Mouse (Mus musculus): ENCODE measurements at regions not wholly inside any gene's neighbourhood (a gene's known extent, or its start where the extent isn't known, plus 50 kb on each side); places are given as distances from the start of the nearest gene placed in this dataset.

DNA sequence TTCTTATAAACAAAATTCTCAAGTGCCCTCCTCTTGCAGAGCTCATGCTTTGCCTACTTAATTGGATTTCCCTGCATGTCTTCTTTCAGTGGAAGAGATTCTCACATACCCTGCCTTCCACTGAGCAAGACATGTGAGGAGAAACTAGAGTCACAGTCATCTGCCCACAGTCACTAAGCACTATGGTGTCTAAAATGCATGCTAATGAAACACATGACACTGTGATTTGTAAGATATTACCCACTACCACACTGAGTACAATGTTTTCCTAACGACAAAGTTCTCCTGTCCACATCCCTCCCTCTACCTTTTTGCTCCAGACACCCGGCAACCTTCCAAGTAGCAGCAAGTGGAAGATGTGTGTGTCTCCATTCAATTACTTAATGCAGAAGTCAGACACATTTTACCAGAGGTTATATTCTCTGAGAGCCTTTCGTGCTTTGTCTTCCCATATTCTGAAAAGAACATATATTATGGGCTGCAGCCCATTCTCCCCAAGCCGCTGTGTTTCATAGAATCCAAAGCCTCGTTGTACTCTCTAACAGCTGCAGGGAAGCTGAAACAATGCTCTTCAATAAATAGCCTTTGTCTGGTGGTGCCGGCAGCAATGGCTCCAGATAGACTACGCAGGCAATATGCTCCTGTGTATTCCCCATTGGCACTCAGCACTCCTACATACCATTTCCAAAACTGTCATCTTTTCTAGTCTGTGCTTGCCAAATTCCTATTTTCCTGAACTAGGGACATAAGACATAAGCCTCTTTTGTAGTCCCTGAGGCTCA is 670.7 kb downstream of the Poteg start:
- CTCF ChIA-PET = no interaction called here

DNA sequence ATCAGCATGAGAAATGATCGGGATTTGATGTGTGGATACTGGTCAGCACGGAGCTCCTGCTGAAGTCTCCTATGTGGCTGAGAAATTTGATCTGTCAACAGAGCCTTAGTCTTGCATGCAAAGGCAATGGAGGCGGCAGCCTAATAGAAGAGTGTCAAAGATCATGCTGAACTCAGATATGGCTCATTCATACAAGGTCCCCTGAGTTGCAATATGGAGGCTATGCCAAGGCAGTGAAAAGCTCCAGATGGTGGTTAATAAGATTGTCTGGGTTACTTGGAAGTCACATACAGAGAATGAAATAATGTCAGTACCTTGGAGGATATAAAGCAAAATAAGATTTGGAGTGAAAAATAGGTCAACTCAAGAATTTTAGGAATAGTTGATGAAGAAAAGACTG is 677.6 kb downstream of the Poteg start:
- CTCF ChIA-PET = no interaction called here

DNA sequence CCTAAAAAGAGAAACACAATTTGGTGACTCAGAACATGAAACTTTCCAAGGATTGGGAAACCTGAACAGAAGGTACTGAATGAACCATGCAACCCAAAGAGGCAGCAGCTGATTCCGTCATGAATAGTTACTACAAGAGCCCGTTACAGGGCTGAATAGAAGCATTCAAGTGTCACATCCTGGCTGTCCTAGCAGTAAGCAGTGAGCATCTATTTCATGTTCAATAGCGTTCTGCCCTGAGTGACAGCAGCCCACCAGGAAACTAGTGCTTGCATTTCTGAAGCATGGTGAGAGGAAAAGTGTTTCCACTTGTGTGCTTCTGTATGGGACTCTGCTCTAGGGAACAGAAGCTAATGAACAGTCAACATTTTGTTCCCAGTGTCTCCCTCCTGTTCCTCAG is 694.4 kb downstream of the Poteg start:
- CTCF ChIA-PET = interaction anchor here (0.8 kb wide), 1 partner anchor 52 kb away, joined by 5 read pairs; no protein-coding TSS in a partner anchor

DNA sequence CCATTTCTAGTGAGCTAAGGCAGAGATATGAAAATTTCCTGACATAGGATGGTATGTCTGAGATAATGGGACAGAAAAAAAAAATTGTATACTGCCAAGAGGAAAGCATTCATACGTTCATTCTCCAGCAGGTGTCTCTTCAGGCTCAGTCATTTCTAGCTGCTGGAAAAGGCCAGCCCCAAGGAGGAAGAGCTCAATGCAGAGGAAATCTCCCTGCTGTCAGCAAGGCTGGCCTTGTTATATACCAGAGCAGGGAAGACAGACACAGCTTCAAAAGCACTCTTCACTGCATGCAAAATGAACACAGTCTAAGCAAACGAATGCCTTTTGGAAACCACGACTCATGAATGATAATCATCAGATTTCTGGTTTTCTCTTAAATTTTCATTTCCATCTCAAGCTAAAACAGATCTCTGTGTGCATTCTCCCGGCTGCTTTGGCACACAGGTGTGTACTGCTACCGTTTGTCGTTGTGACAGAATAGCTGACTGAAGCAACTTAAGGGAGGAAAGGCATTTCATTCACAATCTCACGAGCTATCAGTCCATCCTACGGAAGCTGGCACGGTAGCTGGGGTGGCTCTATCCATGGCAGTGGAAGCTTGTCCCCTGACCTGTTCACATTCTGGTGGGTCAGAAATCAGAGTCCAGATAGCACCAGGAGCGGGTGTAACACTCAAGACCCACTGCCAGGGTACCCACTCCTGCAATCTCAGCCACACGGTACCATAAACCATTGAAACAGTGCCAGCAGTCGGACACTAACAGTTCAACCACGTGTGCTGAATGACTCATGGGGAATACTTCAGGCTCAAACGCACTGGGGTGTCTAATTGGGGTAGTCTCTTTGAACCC is 701.4 kb downstream of the Poteg start:
- CTCF ChIA-PET = no interaction called here

DNA sequence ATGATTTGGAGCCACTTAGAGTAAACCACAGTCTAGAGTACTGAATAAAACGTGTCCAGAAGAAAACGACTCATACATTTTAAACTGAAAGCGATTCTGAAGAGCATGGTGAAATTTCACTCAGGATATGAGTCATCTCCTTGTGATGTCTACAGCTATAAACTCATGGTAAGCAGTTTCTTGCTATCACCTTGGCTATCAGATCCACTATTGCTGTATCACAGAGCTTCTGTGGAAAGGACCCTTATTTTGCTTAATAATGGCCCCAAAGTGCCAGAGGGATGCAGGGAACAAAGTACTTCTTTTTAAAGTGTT is 701.9 kb downstream of the Poteg start:
- CTCF ChIA-PET = no interaction called here

DNA sequence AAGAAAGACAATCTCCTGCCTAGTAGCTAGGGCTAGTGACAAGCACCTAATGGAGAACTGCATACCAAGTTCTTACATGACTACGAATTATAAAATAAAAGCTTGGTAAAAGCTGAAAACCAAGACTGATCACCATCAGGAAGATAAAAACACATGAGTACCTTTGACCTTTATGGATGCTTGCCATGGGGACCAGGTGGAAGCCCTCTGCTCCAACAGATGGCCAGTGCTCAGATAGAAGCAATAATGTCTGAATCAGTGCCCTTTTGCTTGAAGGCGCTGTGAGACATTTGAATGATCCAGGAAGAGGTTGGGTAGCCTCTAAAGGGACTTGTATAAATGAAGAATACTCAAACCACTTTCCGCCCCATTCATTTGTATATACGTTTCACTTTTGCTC is 713.2 kb downstream of the Poteg start:
- CTCF ChIA-PET = no interaction called here

DNA sequence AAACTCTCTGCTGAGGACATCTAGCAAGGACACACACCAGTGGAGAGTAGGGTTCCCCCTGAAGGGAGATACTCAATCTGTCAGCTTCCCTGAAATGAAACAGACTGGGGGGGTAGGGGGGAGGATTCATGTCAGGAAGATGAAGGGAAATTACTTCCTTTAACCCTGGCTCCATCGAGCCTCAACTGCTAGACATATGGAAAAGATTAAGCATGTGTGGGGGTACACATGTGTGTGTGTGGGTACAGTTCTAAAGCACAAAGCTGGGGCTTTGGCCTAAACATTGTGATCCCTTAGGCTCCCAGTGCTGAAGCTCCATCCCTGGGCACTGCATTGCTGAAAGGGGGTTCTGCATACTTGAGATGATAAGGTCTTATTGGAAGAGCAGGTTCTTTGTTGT is 720.6 kb downstream of the Poteg start:
- CTCF ChIA-PET = no interaction called here

DNA sequence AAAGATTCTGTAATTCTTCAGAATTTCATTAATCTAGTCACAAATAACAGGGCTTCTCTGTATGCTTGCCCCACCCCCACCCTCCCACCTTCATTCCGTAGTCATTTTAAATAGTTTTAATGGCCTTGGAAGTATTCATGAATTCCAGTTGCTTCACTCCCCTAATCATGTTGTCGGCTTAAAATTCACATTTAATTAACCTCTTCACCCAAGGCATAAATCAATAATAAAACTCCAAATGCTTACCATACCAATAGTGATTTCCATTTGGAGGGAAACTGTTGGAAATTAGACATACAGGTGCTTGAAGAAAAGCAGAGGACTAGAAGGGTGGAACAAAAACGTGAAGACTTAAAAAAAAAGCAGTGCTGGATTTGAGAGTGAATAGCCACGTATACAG is 724.0 kb downstream of the Poteg start:
- CTCF ChIA-PET = no interaction called here

DNA sequence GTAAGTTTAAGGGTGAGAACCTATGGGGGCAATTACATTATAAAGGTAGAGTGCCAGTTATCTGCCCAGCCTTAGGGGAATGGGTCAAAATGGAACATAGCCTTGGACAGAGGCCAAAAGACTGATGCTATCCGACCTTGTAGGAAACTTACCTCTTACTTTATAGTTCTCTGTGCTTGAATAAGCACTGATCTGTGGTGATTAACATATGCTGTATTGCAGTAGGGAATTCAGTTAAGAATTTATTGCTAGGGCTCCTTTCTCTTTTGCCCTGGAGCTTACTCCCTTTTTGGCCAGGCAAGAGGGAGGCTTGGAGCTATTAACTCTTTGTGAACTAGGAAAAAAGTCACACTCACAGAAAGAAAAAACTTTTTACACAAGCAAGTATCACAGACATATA is 748.5 kb downstream of the Poteg start:
- CTCF ChIA-PET = no interaction called here

DNA sequence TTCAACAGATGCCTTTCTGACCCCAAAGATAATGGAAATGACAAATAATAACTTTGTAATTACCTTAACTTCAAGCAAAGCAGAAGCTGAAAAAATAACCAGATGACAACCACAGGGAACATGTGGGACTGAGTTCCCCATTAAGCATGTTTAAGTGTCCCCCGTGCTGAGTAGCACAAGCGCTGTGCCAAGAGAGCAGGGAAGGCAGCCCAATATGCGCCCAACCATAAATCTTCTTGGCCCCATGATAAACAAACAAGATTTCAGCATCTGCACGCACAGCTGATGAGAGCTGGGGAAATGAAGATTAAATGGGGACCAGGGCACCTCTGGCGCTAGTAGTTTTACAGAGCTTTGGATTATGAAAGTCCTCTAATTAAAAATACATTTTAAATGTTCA is 788.1 kb downstream of the Poteg start:
- CTCF ChIA-PET = no interaction called here

DNA sequence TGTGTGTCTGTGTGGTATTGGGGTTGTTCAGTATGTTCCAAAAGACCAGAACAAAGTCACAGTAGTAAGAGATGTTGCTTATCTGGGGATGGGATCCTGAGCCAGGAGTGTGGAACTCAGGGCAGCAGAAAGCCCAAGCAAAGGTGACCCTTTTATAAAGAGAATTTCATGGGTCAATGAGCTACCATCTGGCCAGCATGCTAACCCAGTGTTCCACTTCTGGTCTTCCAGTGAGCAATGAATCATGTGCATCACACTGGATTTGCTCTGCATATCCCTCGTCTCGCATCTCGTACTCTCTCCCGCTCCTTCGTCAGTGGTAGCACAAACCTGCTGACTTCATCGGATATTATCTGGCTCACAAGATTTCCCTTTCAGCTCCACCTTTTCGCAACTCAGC is 791.9 kb downstream of the Poteg start:
- CTCF ChIA-PET = no interaction called here

DNA sequence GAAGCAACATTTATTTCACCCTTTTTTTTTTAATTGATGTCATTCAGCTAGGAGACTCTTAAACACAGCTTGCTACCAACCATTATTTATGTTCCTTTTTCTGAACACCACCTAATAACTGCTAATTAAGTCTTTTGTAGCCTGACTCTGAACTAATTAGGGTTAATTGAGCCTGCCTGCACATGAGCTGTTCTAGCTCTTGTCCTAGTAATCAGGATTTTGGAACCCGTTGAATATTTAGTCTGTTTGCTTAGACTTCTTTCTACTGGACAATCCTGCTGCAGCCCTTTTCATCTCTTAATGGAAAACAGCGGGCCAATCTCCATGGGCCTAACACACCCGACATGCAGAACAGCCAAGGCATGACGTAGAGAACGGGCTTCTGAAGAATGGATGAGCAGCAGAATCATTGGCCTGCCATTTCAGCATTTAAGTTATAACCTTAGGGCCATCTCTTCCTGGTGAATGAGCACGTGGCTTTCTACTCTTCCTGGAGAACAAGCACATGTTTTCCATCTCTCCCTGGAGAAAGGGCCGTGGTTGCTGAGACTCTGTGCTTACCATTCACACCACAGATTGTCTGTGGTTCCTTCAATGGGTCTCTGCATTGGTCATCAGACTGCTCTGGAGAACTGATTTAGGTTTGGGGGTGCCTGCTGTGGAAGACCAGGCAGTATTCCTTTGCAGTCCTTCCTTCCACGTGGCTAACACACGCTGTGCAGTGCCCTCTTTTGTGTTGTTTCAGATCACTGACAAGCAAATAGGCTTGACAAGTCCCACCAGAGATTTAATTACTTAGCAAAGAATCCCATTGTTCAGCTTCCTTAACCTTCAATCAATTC is 805.1 kb downstream of the Poteg start:
- CTCF ChIA-PET = no interaction called here

DNA sequence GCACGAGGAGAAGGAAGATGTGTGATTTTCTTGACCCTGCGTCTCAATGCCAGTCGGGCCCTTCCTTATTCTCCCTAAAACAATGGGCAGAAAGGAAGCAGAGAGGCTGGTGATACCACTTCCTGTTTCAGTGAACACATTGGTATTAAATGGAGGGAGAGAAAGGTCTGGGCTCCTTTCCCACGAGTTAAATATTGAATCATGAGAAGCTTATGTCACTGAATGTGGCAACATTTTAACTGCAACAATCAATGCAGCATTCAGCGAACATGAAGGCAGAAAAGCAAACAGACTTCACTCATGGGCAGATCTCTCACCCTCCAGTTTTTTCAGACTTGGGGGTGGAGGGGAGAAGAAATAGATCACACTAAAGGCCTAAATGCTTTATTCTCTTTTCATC is 819.8 kb downstream of the Poteg start:
- CTCF ChIA-PET = no interaction called here

DNA sequence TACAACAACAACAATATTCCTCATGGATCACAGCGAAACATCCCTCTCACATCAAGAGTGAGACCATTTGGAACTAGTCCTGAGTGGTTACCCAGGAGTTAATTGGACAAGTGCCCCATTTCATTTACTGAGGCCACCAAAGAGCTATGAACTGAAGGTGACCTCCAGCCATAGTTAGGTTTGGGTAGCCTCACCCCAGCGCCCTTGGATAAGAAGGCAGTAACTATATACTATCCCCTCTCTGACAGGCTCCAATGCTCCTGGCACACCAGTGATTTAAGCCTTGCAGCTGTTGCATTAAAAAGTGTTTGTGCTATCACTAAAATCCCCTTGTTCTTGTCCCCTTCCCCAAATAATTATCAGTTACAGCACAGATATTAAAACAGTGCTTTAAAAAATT is 836.8 kb downstream of the Poteg start:
- CTCF ChIA-PET = no interaction called here

DNA sequence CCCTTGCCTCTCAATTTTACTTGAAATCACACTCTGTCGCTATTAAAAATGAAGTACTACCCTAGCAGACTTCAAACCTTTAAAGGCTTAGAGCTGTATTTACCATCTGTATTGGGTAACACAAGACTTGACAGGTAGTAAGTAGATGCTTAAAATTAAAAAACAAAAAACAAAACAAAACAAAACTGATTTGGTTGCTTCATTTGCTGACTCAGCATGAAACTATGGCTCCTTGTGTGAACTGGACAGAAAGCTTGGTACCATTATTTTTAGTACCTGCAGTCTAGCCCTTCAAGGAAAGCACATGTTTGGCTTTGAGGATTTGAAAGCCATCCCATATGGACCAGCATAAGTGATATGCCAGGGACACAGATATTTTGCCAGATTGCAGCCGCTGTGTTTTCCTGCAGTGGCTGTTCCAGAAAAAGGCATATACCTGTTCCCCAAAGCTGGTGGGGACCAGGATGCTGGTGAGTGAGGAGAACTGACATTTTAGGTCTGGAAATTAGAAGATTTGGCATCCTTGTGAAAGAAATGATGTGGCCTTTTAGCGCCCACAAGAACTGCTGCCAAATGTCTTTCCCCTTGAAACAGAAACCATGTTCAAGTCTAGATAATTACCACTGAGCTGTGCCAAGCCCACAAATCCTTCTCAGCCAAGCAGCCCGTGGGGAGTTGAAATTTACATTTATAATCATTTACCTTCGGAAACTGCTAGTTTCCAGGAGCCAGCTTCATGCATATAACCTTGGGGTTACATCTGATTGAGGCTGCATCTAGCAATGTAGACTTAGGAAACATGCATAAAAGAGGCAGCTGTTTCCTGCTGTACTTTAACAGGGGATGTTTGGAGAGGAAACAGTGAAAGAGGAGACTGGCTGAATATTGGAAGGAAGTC is 851.7 kb downstream of the Poteg start:
- CTCF ChIA-PET = no interaction called here

DNA sequence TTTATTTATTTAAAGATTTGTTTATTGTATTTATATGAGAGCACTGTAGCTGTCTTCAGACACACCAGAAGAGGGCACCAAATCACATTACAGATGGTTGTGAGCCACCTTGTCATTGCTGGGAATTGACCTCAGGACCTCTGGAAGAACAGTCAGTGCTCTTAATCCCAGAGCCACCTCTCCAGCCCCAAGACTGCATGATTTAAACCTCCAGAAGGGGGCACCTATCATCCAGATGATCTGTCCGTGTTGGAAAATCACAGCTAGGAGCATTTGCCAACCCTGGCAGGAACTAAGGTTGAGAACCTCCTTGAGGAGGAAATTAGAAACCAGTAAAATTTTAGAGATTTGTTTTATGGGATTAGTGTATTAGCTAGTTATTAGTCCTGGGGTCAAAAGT is 869.6 kb downstream of the Poteg start:
- CTCF ChIA-PET = no interaction called here

DNA sequence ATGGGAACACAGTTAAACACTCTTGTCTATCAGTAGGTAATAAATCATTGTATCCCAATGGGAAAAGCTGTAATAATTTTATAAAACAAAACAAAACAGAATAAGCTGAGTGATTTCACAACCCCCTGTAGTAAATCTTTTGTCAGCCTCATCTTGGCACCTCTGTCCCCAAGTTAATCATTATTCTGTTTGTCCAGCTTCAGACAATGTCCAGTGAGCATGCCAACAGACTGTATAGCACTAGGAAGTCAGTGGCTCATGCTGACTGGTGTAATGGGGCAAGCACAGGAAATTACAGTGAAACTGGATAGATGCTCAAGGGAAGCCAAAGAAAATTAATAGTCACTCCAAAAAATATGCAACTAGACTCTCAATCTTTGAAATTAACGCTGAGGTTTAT is 885.9 kb downstream of the Poteg start:
- CTCF ChIA-PET = no interaction called here

DNA sequence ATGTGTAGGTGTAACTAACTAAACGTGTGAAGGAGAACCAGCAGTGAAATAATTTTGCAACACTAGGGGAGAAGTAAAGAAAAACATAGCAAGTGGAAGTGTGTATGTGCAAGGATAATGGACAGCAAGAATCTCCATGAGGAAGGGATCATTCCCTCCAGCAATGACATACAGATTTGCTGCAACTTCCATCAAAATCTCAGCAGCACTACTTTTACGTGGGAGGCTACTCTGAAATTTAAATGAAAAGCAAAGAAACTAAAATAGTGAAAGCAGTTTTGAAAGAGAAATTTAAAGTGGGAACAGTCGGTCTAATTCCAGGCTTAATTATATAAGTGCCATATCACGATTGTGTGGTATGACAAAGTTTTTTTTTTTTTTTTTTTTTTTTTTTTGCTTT is 890.0 kb downstream of the Poteg start:
- CTCF ChIA-PET = no interaction called here

DNA sequence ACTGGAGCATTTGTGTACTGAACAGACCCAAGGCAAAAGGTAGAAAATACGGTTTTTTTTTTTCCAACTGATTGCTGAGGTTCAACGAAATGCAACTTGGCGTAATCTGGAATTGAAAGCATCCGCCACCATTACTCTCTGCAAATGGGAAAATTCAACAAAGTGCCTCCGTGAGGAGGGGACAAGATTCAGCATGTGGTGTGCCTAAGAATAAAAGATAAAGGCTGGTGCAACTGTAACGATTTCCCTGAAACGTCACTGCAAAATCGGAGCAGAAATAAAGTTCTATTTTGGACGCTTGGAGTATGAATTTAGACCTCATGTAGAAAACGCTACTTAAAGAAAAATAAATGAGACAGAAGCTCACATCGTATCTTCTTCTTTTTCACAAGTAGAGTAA is 893.8 kb downstream of the Poteg start:
- CTCF ChIA-PET = no interaction called here

DNA sequence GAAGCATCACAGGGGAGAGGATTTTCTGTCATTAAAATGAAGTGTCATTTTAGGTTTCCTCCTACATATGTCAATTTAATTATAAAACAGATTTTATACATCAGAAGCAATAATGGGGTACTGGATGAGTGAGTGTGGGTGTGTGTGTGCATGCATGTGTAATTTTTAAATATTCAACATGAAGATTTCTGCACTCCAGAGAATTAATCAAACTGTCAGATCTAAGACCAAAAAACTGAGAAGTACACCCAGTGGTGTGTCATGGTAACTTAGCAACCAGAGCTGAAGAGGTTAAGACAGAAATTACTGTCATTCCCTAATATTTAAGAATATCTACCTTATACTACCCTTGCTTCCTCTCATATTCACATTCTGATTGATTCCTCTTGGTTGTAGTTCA is 919.0 kb downstream of the Poteg start:
- CTCF ChIA-PET = no interaction called here

DNA sequence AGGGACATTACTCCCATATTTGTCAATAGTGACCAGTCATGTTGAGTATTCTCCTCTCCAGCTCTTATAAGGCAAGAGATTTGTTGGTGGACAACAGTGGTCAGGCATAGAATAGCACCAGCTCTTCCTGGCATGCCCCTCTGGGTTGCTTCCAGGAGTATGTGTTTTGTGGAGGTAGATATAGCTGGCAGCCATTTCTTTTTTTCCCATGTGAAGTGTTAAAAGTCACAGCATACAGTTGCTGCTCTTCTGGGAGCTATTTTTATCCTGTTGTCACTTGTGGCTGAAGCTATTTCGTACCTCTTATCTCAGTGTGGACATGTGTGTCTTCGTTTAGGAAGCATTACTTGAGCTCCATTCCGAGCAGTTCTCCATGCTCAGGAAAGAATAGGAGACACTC is 919.9 kb downstream of the Poteg start:
- CTCF ChIA-PET = no interaction called here

DNA sequence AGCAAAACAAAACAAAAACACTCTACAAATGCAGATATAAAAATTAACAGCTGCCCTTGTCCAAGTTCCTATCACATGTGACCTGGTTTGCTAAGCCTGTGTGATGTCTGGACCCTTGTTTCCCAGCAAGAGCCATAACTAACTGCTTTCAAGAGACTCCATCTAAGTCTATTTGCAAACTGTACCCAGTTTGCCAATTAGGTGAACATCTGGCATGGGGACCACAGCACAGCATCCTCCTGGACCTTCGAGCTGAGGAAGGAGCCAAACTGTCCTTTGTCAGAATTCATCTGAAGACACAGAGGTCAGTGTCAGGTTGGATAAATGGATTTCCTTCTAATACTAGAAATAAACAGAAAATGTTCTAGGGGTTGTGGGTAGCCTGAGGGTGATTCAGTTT is 924.3 kb downstream of the Poteg start:
- CTCF ChIA-PET = no interaction called here

Data from spleen, embryonic (tissue).